Mouse (Mus musculus): Measurements from ENCODE around the gene Pigu. TPM values are rescaled to one million over a fixed set of nuclear protein-coding genes. Genes with fewer than 3 reads are reported as not detected.

Gene Pigu
- polyA plus RNA-seq (2011; ENCODE audit: insufficient read depth, insufficient read length, low read depth, missing spikeins) = 36.9 and 44.1 TPM in 2 replicates

DNA sequence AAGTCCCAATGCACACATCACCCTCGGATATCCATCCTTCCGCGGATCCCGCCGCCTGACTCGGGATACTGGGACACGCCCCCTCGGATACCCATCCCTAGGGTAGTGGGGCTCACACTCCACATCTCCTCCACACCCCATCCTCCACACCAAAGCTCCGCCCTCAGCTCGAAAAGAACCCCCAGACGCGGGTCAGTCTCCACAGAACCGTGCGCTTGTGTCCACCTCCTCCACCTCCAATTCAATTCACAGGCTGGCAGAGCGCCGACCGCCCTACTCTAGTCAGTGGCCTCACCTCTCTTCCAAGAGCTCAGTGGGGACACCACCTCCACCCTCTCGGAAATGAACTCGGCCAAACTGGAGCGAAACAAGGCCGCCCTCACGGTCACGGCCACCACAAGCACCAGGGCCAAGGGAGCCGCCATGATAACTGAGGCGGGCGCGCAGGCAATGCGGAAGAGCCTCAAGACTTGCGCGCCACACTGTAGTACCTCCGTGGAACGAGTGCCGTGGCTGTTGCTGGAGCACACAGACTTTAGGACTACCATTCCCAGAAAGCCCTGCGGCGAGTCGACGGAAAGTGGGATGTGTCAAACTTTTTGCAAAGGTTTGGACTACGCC, at the start of gene Pigu:
Pigu (minus strand) TSS at position 460 of the 621 bp plus-strand sequence.
- Histone ChIP-seq H3K27me3 (ENCODE audit: control insufficient read depth, insufficient read depth, low read length, poor library complexity, severe bottlenecking) (no peaks in the 10 kb centered on the region), H3K4me3 (ENCODE audit: low read depth, low read length) (peak within 1 kb of the TSS; percentile 97), H3K9ac (ENCODE audit: low read depth, poor library complexity, severe bottlenecking) (peak within 1 kb of the TSS; percentile 80), H3K4me1 (ENCODE audit: control insufficient read depth, insufficient read depth, low read length) (no peaks in the 10 kb centered on the region), H3K9me3 (replicated peaks; ENCODE audit: control insufficient read depth, insufficient read depth, low read length, poor library complexity, severe bottlenecking) (no peaks in the 10 kb centered on the region), H3K27ac (ENCODE audit: insufficient read depth, low read length) (no peak within 1 kb of the TSS), H3K36me3 (ENCODE audit: control insufficient read depth, insufficient read depth, low read length, poor library complexity, severe bottlenecking) (no peaks in the 10 kb centered on the region)
- TF ChIP-seq CTCF (IDR thresholded peaks at IDR 0.05; ENCODE audit: low read depth, low read length) (no peak), EP300 (IDR thresholded peaks at IDR 0.05; ENCODE audit: insufficient read depth, low read depth, low read length) (0 out of 2 replicates have a peak, but pooled peaks have one; percentile 35)

DNA sequence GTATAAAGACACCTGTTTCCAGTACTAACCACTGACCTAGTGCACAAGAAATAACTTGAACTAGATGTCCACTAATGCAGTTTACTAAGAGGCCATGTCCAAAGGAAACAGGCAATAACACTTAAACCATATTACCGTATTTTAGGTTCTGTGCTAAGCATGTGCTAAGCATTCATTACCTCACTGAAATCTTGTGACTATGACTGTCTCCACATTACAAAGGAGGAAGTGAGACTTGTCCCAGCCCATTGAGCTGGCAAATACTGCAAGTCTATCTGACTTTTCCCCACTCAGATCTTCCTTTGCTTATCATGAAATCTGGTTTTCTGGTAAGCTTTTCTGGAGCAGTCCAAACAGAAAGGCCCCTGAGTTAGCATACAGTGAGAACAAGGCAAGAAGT, 47.4 kb upstream of the Pigu start:
- Histone ChIP-seq H3K9ac (ENCODE audit: low read depth, poor library complexity, severe bottlenecking) (no peak overlapping the region), H3K36me3 (ENCODE audit: control insufficient read depth, insufficient read depth, low read length, poor library complexity, severe bottlenecking) (no peaks in the 10 kb centered on the region; the same call in 1 of the 2 replicates), H3K27ac (ENCODE audit: insufficient read depth, low read length) (no peak overlapping the region), H3K4me1 (ENCODE audit: control insufficient read depth, insufficient read depth, low read length) (no peaks in the 10 kb centered on the region), H3K27me3 (ENCODE audit: control insufficient read depth, insufficient read depth, low read length, poor library complexity, severe bottlenecking) (no peaks in the 10 kb centered on the region), H3K4me3 (ENCODE audit: low read depth, low read length) (no peak overlapping the region), H3K9me3 (replicated peaks; ENCODE audit: control insufficient read depth, insufficient read depth, low read length, poor library complexity, severe bottlenecking) (no peaks in the 10 kb centered on the region)
- no peak for TF ChIP-seq CTCF (IDR thresholded peaks at IDR 0.05; ENCODE audit: low read depth, low read length)
- no peak for TF ChIP-seq POLR2A (IDR thresholded peaks at IDR 0.05; ENCODE audit: insufficient read depth, low read length)
- TF ChIP-seq EP300 (IDR thresholded peaks at IDR 0.05; ENCODE audit: insufficient read depth, low read depth, low read length) = no peak

DNA sequence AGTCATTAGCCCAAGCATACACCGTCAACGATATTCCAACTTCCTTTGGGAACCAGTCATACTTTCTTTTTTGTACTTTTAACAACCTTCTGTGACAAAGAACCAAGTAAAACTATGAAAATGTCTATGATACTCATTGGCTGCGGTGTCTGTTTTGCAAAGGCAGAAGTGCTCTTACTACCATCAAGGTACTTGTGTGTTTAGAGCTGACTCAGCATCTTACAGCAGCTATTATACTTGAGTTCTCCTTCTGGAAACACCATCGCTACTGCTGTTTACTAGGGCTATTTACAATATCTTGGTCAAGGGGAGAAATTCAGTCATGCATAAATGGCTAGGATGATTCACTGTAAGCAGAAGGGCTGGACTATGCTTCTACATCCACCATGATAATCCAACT, 44.7 kb upstream of the Pigu start:
- Histone ChIP-seq H3K4me1 (ENCODE audit: control insufficient read depth, insufficient read depth, low read length) (no peaks in the 10 kb centered on the region), H3K9me3 (replicated peaks; ENCODE audit: control insufficient read depth, insufficient read depth, low read length, poor library complexity, severe bottlenecking) (no peaks in the 10 kb centered on the region), H3K9ac (ENCODE audit: low read depth, poor library complexity, severe bottlenecking) (no peak overlapping the region), H3K36me3 (ENCODE audit: control insufficient read depth, insufficient read depth, low read length, poor library complexity, severe bottlenecking) (no peaks in the 10 kb centered on the region; the same call in 1 of the 2 replicates), H3K27me3 (ENCODE audit: control insufficient read depth, insufficient read depth, low read length, poor library complexity, severe bottlenecking) (no peaks in the 10 kb centered on the region), H3K4me3 (ENCODE audit: low read depth, low read length) (no peak overlapping the region), H3K27ac (ENCODE audit: insufficient read depth, low read length) (no peak overlapping the region)
- TF ChIP-seq CTCF (IDR thresholded peaks at IDR 0.05; ENCODE audit: low read depth, low read length) (no peak), POLR2A (IDR thresholded peaks at IDR 0.05; ENCODE audit: insufficient read depth, low read length) (no peak), EP300 (IDR thresholded peaks at IDR 0.05; ENCODE audit: insufficient read depth, low read depth, low read length) (no peak)

DNA sequence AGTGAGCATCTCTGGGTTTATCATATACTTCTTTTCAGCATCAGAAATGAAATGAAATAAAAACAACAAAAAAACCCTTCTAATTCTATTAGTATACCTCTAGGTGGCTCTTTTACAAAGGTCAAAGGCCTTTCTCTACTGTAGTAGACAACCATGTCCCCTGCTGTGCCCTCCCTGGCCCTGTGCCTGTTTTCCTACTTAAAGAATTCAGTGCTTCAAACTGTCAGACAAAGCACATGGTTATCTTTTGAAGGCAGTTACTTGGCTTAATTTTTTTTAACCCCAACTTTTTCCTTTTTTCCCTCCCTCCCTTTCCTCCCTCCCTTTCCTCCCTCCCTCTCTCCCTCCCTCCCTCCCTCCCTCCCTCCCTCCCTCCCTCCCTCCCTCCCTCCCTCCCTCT, 43.0 kb upstream of the Pigu start:
- H3K27ac ChIP-seq (ENCODE audit: insufficient read depth, low read length) = no peak overlapping the region
- TF ChIP-seq CTCF (IDR thresholded peaks at IDR 0.05; ENCODE audit: low read depth, low read length) = no peak
- TF ChIP-seq EP300 (IDR thresholded peaks at IDR 0.05; ENCODE audit: insufficient read depth, low read depth, low read length) = no peak
- no peak for TF ChIP-seq POLR2A (IDR thresholded peaks at IDR 0.05; ENCODE audit: insufficient read depth, low read length)
- no peaks in the 10 kb centered on the region for H3K4me1 ChIP-seq (ENCODE audit: control insufficient read depth, insufficient read depth, low read length)
- H3K36me3 ChIP-seq (ENCODE audit: control insufficient read depth, insufficient read depth, low read length, poor library complexity, severe bottlenecking) = no peaks in the 10 kb centered on the region; the same call in none of the 2 replicates
- no peaks in the 10 kb centered on the region for H3K9me3 ChIP-seq (replicated peaks; ENCODE audit: control insufficient read depth, insufficient read depth, low read length, poor library complexity, severe bottlenecking)
- H3K9ac ChIP-seq (ENCODE audit: low read depth, poor library complexity, severe bottlenecking) = no peak overlapping the region
- no peak overlapping the region for H3K4me3 ChIP-seq (ENCODE audit: low read depth, low read length)
- no peaks in the 10 kb centered on the region for H3K27me3 ChIP-seq (ENCODE audit: control insufficient read depth, insufficient read depth, low read length, poor library complexity, severe bottlenecking)

DNA sequence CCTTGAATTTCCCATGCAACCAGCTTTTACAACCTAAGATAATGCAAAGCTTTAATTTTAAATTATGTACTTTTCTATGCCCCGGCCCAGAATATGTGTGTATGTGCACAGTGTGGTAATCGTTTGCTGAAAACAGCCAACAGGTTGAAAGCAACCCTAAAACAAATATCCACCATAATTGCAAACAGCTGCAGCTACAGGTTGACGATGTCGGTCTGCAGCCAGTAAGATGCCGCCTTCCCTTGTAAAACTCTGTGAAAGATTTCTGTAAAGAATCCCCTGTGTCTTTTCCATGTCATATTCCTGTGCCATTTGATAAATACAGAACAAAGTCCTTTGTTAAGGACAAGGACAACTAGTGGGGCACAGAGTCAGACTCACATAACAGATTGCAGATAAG, 37.4 kb upstream of the Pigu start:
- Histone ChIP-seq H3K4me3 (ENCODE audit: low read depth, low read length) (no peak overlapping the region), H3K9ac (ENCODE audit: low read depth, poor library complexity, severe bottlenecking) (no peak overlapping the region), H3K27me3 (ENCODE audit: control insufficient read depth, insufficient read depth, low read length, poor library complexity, severe bottlenecking) (no peaks in the 10 kb centered on the region), H3K4me1 (ENCODE audit: control insufficient read depth, insufficient read depth, low read length) (no peaks in the 10 kb centered on the region), H3K9me3 (replicated peaks; ENCODE audit: control insufficient read depth, insufficient read depth, low read length, poor library complexity, severe bottlenecking) (no peaks in the 10 kb centered on the region), H3K36me3 (ENCODE audit: control insufficient read depth, insufficient read depth, low read length, poor library complexity, severe bottlenecking) (no peaks in the 10 kb centered on the region; the same call in none of the 2 replicates), H3K27ac (ENCODE audit: insufficient read depth, low read length) (no peak overlapping the region)
- TF ChIP-seq CTCF (IDR thresholded peaks at IDR 0.05; ENCODE audit: low read depth, low read length) = no peak
- no peak for TF ChIP-seq EP300 (IDR thresholded peaks at IDR 0.05; ENCODE audit: insufficient read depth, low read depth, low read length)
- TF ChIP-seq POLR2A (IDR thresholded peaks at IDR 0.05; ENCODE audit: insufficient read depth, low read length) = no peak

DNA sequence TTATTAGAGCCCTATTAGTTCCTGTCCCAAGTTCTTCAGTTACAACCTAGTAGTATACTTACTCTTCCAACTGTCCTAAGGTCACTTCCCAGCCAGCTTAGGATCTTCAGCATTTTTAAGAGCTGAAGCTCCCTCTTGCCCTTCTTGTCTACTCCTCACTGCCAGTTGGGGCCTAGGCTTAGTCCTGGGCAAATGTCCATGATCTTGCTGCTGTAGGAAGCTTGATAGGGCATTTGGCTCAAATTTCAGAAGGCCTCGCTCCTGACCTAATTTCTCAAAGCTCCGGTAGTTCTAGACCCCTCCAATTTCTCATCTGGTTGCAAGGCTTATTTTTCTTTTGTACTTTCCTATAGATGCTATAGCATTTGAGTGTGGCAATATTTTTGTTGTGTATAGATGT, 31.3 kb upstream of the Pigu start:
- Histone ChIP-seq H3K9ac (ENCODE audit: low read depth, poor library complexity, severe bottlenecking) (no peak overlapping the region), H3K27ac (ENCODE audit: insufficient read depth, low read length) (no peak overlapping the region), H3K4me1 (ENCODE audit: control insufficient read depth, insufficient read depth, low read length) (no peaks in the 10 kb centered on the region), H3K4me3 (ENCODE audit: low read depth, low read length) (no peak overlapping the region), H3K9me3 (replicated peaks; ENCODE audit: control insufficient read depth, insufficient read depth, low read length, poor library complexity, severe bottlenecking) (no peaks in the 10 kb centered on the region), H3K36me3 (ENCODE audit: control insufficient read depth, insufficient read depth, low read length, poor library complexity, severe bottlenecking) (no peaks in the 10 kb centered on the region), H3K27me3 (ENCODE audit: control insufficient read depth, insufficient read depth, low read length, poor library complexity, severe bottlenecking) (no peaks in the 10 kb centered on the region)
- TF ChIP-seq CTCF (IDR thresholded peaks at IDR 0.05; ENCODE audit: low read depth, low read length) (no peak), POLR2A (IDR thresholded peaks at IDR 0.05; ENCODE audit: insufficient read depth, low read length) (no peak), EP300 (IDR thresholded peaks at IDR 0.05; ENCODE audit: insufficient read depth, low read depth, low read length) (no peak)
